Mouse (Mus musculus) layer of hippocampus, postnatal 25 days (tissue): Measurements from ENCODE around the gene Aes. TPM values are rescaled to one million over a fixed set of nuclear protein-coding genes. Genes with fewer than 3 reads are reported as not detected.

Source experiments
- total RNA-seq, 2 experiments: library from RNA; stranded (reverse); gene quantifications; 2 replicates each; pipeline ENCODE4 v1.2.3; 2021

Aes gene
- total RNA-seq, 2 experiments from 2014 or later: 692 to 732 TPM

Other genes starting within 250 kb of the Aes start
- 10 to 100 TPM; 28.1 to 30.0 TPM for gene Cactin, start 238.4 kb upstream of the Aes start, total RNA-seq
- gene Tbxa2r, start 230.8 kb upstream of the Aes start, total RNA-seq: 1 to 10 TPM; 1.1 to 1.5 TPM
- 1 to 10 TPM; 1.6 to 1.9 TPM for gene Gipc3, start 216.2 kb upstream of the Aes start, total RNA-seq
- gene Hmg20b, start 209.0 kb upstream of the Aes start, total RNA-seq: 10 to 100 TPM; 31.3 to 31.6 TPM
- 10 to 100 TPM; 46.6 to 50.7 TPM for gene Mfsd12, start 202.0 kb upstream of the Aes start, total RNA-seq
- gene 4930404N11Rik, start 193.7 kb upstream of the Aes start, total RNA-seq: 1 to 10 TPM; 1.1 to 1.2 TPM
- 10 to 100 TPM; 65.9 to 66.6 TPM for gene Fzr1, start 181.0 kb upstream of the Aes start, total RNA-seq
- gene Dohh, start 175.1 kb upstream of the Aes start, total RNA-seq: 10 to 100 TPM; 79.1 to 87.1 TPM
- gene Gm48551, start 175.0 kb upstream of the Aes start, total RNA-seq: 1 to 10 TPM; 2.6 to 3.7 TPM
- gene Gm48552, start 170.5 kb upstream of the Aes start, total RNA-seq: 1 to 10 TPM; 3.2 to 4.7 TPM
- gene Smim24, start 166.4 kb upstream of the Aes start, total RNA-seq: 1 to 10 TPM; 1.4 to 3.1 TPM
- 10 to 100 TPM; 59.5 to 66.8 TPM for gene Nfic, start 103.9 kb upstream of the Aes start, total RNA-seq
- 100 to 1,000 TPM; 255 to 311 TPM for gene Celf5, start 76.8 kb upstream of the Aes start, total RNA-seq
- gene Ncln, start 63.1 kb upstream of the Aes start, total RNA-seq: 10 to 100 TPM; 83.0 to 94.6 TPM
- gene S1pr4, start 59.4 kb upstream of the Aes start, total RNA-seq: under 1 TPM; 0.35 to 0.54 TPM
- gene Gna15, start 35.3 kb upstream of the Aes start, total RNA-seq: 1 to 10 TPM; 2.4 to 3.2 TPM
- 100 to 1,000 TPM; 110 to 121 TPM for gene Gna11, start 14.3 kb upstream of the Aes start, total RNA-seq
- 10 to 100 TPM; 22.5 to 32.3 TPM for gene Tle2, start 15.1 kb downstream of the Aes start, total RNA-seq
- 1 to 10 TPM; 1.7 to 4.1 TPM for gene Tle6, start 41.6 kb downstream of the Aes start, total RNA-seq
- gene BC025920, start 46.8 kb downstream of the Aes start, total RNA-seq: 1 to 10 TPM; 4.2 to 4.4 TPM
- 10 to 100 TPM; 23.5 to 30.9 TPM for gene Sirt6, start 68.3 kb downstream of the Aes start, total RNA-seq
- gene Ankrd24, start 69.1 kb downstream of the Aes start, total RNA-seq: 10 to 100 TPM; 30.8 to 39.0 TPM
- 1 to 10 TPM; 4.7 to 5.3 TPM for gene Gm10778, start 89.6 kb downstream of the Aes start, total RNA-seq
- gene Zfp433, start 145.3 kb downstream of the Aes start, total RNA-seq: 10 to 100 TPM; 11.3 to 11.7 TPM
- gene Gm3055, start 211.7 kb downstream of the Aes start, total RNA-seq: 1 to 10 TPM; 7.3 to 7.5 TPM